Mouse (Mus musculus): ENCODE data around the gene Itpkc.

Itpkc gene

DNA sequence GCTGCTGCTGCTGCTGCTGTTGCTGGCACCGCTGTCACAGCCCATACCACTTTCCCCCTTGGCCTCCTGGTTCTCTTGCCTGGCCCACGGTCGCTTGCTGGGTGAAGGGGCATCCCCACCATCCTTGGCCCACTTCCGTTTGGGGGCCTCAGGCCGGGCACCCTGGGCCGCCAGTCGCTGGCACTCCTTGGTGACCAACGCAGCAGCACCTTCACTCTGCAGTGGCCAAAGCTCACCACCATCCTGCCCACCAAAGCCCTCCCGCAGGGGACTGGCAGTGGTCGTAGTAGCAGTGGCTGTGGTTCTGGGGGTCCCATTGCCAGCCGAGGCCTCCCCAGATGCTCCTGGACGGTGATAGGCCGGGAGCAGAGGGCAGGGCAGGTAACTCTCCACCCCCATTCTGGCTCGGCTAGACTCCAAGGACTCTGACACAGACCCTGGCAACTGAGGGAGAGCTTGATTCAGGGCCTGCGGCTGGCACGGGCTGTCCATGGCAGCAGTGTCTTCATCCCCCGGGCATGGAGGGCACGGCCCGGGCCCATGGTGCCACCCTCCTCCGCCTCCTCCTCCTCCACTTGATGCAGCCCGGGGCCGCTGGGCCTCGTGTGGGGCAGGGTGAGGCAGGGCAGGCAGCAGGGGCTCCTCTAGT is 63.3 kb downstream of the Itpkc start:
- no peak for DNase-seq (ENCODE audit: low read depth, low spot score)

GRCm38 (mm10) chr7:27164112-27164947 is 64.1 kb downstream of the Itpkc start:
- DNase-seq (ENCODE audit: low read depth, low spot score), result no peak

- DNase-seq (ENCODE audit: low read depth, low spot score), result no peak
Measured at GRCm38 (mm10) chr7:27163450-27163805, 65.0 kb downstream of the Itpkc start.

DNA sequence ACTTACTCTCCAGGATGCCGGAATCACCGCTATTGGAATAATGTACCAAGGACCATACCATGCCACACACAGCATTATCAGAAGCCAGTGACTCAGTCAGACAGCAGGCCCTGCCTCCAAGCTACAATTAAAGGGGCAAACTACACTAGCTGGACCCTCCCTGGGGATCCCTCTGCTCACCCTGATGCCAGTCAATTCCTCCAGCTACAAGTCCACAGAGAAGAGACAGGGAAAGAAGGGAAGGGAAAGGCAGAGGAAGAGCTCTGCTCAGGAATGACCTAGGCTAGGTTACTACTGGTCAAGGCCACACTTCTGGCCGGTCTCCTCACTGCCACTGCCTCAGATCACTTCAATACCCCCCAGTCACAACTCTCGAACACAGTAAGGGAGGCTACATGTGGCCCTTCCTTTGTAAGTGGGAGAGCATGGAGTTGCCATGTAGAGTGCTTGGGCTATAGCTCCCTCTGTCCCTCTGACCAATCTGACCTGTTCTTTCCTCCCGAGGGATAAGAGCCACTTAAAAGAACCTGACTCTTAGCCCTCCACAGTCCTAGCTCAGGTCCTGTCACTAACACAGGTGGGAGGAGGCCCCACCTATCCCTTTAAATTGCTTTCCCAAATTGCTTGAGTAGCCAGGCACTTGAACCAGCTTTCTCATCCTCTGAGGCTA is 65.5 kb downstream of the Itpkc start:
- DNase-seq (ENCODE audit: low read depth, low spot score), result no peak

DNA sequence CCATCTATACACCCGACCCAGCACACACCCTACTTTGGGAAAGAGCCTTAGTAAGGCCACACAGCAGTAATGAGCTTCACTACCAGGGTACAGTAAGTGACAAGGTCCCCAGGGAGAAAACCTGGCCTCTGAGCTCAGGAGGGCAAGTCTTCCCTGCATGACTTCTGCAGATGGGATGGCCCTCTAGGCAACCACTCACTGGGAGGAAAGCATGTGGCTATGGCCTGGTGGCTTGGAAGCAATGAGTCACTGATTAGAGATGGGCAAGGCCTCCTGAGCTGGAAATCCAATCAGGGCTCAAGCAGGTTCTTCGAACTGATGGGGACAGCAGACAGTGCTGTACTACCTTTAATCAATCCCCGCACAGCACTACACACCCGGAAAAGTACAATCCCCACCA is 66.7 kb downstream of the Itpkc start:
- no peak for DNase-seq (ENCODE audit: low read depth, low spot score)

DNA sequence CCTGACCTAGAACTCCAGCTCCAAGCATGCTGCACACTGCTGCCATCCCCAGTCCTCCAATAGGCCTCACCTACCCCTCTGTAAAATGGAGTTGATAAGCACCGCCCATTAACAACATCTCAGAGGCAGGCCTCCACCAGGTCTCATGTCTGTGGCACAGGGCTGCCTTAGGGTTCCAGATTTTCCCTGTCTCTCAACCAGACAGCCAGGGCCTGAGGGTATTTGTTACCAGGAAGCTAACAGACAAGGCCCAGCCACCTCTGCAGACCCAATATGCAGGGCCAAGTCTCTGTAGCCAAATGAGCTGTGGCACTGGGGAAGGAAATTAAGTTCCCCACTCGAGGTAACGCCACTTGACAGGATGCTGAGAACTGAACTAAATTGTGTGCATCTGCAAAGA is 67.5 kb downstream of the Itpkc start:
- DNase-seq (ENCODE audit: low read depth, low spot score), result no peak

- DNase-seq (ENCODE audit: low read depth, low spot score), result no peak
Measured at GRCm38 (mm10) chr7:27159882-27160281, 68.6 kb downstream of the Itpkc start.

GRCm38 (mm10) chr7:27159256-27159655 is 69.2 kb downstream of the Itpkc start:
- no peak for DNase-seq (ENCODE audit: low read depth, low spot score)

- DNase-seq (ENCODE audit: low read depth, low spot score), result no peak
Measured at GRCm38 (mm10) chr7:27158171-27158570, 70.3 kb downstream of the Itpkc start.
